Mouse (Mus musculus) adrenal gland, postnatal 36 days (tissue): Measurements from ENCODE around the gene Ccdc13. TPM values are rescaled to one million over a fixed set of nuclear protein-coding genes. Genes with fewer than 3 reads are reported as not detected.
A peak's percentile ranks its signal among the peaks of the same experiment; 100 is the strongest.

Experiments
- DNase-seq, 2 experiments: peaks; one replicate each; pipeline ENCODE4 v3.0.0; 2021; ENCODE audit warnings: mixed read lengths in 1 of 2
- long read RNA-seq, 2 experiments: library from polyadenylated mRNA; stranded (forward); transcript quantifications; one replicate each; pipeline ENCODE4 v2.0.0; 2021; ENCODE audit warnings: borderline sequencing depth in 2 of 2
- total RNA-seq, 2 experiments: library from RNA; stranded (reverse); gene quantifications; 2 replicates each; pipeline ENCODE4 v1.2.3; 2021

The Ccdc13 gene
- 1 to 10 TPM; 1.0 to 1.1 TPM for total RNA-seq
- long read RNA-seq, experiment 1, partial matches to known transcripts, result 0 of 1 reads
- long read RNA-seq, experiment 1, other reads (novel, unspliced or antisense), result 0 of 1 reads
- long read RNA-seq, experiment 2, partial matches to known transcripts, result 0 of 1 reads
- long read RNA-seq, experiment 2, other reads (novel, unspliced or antisense), result 1 of 1 reads

DNA sequence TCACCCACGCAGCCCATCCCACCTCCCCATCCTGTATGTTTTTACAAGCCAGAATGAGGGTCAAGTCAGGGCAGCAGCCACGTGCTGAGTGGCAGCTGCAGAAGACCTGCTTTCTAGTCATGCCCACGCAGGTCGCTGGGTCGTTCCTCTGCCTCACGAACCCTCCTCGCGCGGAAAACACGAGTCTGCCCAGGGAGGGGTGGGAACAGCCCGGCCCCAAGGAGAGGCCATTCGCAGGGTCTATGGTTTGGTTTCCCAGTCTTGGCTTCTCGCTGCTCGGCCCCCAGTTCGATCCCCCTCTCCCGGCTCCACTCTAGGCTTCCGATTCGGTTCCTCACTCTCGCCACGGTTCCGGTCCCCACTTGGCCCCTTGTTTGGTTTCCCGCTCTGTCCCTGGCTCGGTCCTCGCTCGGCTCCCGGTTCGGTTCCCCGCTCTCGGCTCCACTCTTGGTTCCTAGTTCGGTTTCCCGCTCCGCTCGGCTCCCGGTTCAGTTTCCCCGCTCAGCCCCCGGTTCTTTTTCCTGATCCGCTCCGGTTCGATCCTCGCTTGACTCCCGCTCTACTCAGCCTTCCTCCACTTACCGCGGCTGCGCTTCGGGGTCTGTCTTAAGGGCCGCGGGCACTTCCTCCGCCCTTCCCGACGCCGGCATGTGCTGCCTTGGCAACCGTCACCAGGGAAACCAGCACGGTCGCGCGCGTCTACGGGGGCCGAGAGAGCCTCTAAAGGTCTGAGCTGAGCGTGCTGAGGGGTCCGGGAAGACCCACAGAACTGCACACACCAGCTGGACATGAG is at the start of gene Ccdc13:
Gene Ccdc13 (minus strand): TSS at position 633 of the 793 bp plus-strand sequence.
- peak; percentile 88 to 91 for DNase-seq

DNA sequence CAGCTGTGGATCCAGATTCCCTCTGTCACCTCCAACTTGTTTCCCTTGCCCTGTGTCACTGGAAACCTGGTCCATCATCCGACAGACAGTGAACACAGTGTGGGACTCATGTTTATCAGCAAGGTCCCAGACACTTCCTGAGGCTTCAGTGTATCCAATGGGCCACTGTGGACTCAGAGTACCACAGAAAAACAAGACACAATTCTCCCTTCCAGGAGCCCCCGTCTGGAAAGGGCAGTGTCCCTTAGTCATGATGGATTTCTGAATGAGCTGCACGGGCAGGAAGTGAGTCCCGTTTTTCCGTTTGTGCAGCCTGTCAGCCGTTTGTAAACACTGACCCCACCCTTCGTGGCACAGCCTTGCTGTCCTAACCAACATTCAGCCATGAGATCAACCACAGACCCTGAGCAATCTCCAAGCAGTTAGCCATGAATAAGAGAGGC is 42.8 kb upstream of the Ccdc13 start:
- DNase-seq, result peak; percentile 33

DNA sequence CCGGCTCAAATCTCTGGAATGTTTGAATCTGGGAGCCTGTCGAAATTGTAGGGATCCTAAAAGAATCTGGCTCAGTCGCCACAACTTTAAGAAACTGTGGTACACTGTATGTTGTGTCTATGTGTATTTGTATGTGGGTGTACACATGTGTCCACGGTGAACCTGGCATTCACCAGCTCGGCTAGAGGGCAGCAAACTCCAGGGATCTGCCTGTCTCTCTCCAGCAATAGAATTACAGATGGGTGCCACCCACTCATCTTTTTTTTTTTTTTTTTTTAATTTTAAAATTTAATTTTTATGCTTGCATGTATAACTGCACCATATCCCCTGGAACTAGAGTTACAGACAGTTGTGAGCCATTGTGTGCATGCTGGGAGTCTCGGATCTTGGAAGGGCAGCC is 42.0 kb upstream of the Ccdc13 start:
- peak; percentile 36 to 64 for DNase-seq

DNA sequence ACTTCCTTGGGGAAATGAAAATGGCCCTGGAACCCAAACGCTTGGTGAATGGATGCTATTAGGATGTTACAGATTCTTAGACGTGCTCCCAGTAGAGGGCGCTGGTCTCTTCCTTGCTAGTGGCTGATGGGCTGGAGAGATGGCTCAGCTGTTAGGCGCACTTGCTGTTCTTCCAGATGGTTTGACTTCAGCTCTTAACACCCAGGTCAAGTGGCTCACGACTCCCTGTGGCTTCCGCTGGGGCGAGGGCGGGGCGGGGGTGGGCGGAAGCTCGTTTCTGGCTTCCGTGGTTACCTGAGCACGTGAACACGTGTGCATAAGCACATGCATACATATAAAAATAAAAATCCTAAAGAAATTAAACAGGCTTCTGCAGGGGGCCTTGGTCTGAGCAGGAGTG is 41.6 kb upstream of the Ccdc13 start:
- peak; percentile 83 to 89 for DNase-seq

DNA sequence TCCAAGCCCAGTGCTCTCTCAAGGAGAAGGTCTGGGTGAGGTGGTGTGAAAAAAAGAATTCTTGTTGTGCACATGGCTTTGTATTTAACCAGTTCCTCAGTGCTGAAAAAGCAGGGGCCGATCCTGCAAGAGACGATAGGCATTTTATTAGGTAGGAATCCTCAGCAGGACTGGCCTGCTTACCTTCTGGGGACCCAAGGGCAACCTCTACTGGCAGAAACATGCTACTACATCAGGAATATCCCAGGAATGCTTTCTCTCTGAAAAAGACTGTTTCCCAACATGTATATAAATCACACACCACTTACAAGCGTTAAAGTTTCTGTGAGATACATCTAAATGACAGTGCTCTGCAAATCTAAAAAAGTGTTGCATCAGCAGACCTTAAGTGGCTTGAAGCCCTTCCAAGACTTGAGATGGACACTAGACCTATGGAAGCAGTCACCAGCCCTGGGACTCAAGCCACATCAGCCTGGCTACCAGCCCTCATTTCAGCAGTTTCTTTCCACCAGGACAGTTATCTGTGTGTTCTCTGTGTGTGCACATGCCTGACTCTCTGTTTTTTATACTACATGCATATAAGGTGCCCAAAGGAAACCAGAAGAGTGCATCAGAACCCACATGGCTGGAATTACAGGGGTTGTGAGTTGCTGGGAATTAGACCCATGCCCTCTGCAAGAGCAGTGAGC is 37.9 kb upstream of the Ccdc13 start:
- DNase-seq, result peak; percentile 48 to 73

DNA sequence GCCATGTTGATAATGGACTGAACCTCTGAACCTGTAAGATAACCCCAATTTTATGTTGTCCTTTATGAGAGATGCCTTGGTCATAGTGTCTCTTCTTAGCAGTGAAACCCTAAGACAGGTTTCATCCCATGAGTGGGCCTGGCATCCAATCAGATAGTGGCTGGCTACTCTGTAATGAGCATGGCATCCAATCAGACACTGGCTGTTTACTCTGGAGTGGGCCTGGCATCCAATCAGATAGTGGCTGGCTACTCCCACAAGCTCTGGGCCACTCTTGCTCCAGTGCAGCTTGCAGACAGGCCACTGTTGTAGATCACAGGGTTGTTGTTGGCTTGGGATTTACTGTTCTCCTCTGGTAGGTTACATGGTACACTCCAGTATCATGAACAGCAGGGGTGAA is 34.3 kb upstream of the Ccdc13 start:
- no peak for DNase-seq

DNA sequence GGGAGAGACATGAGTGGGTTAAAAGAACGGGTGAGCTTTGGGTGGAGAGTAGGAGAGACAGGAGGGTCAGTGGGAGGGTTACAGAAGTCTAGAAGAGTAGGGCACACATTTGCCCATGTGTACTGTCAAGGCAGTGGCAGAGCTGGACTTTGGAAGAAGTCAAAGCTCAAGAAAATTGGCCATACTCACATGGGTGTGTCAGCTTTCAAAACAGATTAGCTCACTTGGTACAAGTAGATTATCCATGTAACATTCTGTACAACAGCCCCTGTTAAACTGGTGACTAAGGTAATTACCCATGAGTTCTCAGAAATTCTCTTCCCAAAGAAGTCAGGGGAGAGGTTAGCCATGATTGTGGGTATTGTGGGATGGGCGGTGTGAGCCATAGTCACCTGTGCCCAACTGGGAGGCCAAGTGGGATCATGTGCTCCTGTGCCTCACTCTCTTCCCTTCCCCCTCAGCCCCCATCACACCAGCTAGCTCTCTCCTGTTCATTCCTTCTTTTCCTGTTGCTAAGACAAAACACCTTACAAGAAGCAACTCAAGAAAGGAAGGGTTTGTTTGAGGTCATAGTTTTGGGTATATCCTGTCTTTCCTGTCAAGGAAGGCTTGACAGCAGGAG is 32.9 kb upstream of the Ccdc13 start:
- DNase-seq, result no peak

DNA sequence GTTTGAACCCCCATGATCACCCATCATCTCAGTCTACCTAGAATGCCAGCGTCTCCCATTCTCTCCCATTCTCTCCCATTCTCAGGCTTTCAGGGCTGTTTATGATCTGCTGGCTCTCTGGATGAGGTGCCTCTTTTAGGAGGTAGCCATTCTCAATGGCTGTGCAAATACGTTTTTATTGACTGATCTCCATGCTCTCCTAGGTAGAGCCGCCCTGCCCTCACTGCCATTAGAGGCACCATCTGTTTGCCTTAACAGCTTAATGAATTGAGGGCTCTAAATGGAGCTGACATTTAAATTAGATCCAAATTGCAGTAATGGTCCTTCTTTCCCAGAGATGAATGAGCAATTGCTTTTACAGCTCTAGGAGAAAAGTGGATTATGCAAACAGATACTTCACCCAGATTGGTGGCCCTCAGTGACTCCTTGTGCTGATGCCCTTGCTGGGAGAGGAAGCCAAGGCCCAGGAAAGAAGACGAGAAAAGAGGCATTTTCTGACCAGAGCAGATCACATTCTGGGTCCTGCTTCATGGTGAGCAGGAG is 30.8 kb upstream of the Ccdc13 start:
- no peak for DNase-seq

DNA sequence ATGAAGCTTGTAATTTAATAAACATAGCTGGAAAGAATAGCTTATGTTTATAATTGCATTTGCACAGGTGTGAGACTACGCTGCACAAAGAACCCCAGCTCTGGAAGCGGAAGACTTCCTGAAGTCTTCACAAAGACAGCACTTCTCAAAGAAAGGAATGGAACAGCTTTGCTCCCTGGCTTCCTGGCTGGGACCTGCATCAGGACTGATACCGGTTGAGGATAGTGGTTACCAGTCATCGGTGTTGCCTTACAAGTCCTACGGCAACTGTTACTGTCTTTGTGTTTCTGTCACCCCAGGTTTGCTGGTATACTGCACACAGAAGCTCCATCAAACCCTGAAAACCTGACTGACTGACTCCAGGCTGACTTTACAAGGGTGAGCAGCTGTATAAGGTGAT is 30.2 kb upstream of the Ccdc13 start:
- DNase-seq, result no peak

DNA sequence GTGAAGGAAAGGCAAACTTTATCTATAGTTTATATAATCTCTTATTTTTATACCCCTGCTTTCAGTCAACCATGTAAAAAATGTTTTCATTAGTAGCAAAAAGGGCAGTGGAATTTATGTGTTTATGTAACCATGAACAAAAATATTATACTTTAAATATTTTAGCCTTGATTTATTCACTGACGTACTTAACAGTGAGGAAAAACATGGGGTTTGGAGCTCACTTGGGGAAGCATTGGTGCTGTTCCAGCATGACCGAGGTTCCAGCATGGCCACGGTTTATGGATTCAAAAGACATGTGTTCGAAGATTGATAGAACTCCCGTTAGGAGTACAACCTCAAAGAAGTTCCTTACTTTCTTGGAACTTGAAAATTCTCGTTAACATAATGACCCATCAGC is 29.0 kb upstream of the Ccdc13 start:
- DNase-seq, result no peak

DNA sequence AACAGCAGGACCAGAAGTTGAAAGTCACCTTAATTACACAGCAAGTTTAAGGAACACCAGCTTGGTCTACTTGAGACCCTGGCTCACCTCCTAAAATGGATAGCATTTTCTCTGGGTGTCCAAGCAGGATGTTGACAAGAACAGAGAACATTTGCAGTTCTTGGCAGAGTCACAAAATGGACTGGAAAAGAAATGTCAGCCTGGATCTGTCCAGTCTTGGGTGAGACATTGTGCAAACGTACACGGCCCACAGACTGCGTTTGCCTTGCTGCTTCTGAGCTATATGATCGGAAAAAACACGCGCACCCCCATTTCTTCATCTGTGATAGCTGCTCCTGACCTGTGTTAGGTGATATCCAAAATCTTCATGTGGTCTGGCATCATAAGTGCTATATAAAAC is 28.4 kb upstream of the Ccdc13 start:
- DNase-seq, result no peak

DNA sequence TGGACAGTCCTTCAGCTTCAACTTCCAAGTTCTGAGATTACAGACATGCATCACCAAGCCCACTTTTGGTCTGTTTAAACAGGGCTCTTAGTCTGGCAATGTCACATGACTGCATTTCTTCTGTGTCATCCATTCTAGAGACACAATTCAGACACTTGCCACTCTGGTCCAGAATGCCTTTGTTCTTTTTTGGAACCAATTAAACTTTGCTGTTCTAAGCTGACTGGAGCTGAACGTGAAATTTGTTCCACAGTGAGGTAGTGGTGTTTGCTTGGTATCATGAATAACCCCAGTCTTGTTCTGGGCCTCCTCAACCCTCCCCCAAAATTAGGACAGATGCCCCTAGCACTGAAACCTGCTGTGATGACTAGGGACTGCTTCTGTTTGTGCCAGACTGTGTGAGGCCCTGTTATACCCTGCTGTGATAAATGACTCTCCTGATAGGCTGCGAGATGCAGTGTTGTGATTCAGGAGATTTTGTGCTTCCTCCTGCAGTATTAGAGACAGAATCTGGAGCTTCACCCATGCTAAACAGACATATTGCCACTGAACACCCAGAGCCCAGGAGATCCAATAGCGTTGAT is 26.3 kb upstream of the Ccdc13 start:
- DNase-seq, result no peak

DNA sequence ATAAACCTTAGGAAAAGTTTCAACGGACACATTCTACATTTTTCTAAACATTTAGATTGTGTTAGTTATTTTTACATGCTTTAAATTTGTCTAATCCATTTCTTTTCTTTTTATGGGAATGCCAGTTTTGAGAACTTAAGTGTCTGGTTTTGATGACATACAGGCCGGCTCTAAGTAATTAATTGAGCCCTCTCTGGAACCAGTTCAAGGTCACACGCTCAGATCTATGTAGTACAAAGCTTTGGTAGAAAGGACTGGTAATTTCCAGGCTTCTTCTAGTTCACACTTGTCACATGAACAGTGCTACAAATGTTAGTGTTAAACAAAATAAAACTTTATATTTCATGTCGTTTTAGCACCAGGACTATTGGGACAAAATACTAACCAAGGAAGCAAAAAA is 25.6 kb upstream of the Ccdc13 start:
- peak in 1 of 2 experiments; percentile 47 for DNase-seq

DNA sequence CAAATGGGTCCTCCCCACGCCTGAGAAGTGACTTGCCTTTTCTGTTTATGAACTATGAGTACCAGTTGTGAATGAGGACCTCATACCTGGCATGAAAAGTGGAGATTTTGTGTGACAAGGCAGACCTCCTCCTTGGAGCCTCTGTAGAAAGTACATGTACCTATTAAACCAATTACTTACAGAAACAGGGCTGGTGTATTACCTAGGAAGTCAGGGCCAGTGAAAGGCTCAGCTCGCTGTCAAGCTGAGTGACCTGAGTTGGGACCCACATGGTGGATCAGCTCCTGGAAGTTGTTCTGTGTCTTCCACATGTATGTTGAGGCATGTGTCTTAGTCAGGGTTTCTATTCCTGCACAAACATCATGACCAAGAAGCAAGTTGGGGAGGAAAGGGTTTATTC is 21.7 kb upstream of the Ccdc13 start:
- no peak for DNase-seq

DNA sequence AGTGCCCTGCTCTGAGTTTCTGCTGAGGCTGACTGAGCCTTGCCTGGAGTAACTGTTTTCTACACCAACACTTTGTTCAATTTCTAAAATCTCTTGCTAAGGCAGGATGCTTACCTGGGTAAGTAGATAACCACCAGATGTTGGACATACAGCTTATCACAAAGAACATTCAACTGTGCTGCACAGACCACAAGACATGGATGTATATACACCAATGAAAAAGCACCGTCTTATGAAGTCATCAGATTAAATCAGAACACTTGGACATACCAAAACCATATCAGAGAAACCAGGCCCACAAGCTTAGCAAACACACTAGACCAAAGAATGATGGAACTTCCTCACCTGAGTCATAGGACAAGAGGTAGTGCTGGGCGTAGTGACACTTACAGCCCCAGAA is 20.1 kb upstream of the Ccdc13 start:
- DNase-seq, result no peak

DNA sequence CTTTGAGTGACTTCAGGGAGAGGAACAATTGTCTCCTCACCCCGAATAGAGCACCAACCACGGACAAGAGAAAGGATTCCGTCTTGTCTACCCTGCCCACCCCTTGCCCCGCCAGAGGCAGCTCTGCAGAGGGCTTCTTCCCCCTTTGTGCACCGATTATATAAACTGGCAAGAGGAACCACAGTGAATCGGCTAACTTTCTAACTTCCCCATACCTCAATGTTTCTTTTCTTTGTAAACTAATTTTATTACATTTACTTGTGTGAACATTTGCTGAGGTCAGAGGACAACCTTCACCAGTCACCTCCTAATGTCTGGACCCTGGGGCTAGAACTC is 18.9 kb upstream of the Ccdc13 start, which contains the start of gene Higd1a:
Gene Higd1a (minus strand): TSS at position 210 of the 336 bp plus-strand sequence.
- DNase-seq, result no peak

DNA sequence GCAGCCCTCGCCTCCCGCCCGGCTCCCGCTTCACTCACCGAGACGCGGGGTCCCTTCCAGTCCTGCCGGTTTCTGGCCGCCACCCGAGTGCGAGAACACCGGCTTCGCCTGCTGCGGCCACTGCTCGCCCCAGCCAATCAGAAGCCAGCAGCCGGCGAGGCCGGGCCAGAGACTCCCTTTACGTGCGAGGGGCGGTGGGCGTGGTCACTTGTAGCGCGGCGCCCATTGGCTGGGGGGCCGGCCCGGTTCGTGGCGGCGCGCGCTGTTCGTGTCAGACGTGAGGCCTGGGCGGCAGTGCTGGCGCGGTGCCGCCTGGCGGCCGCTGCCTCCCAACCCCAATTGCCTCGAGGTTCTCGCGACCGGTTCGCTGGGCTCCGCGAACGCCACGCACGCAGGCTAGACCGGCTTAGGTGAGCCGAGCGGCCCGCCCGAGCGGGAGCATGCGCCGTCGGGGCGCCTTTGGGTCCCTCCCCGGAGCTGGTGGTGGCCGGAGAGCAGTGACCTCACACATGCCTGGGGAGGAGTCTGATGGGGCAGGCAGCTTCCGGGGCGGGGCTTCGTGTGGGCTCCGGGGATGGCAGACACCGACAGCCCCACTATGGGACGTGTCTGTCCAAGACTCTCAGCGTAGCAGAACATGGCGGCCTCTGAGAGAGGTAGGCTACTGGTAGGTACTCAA is 18.4 kb upstream of the Ccdc13 start:
- peak; percentile 100 for DNase-seq

DNA sequence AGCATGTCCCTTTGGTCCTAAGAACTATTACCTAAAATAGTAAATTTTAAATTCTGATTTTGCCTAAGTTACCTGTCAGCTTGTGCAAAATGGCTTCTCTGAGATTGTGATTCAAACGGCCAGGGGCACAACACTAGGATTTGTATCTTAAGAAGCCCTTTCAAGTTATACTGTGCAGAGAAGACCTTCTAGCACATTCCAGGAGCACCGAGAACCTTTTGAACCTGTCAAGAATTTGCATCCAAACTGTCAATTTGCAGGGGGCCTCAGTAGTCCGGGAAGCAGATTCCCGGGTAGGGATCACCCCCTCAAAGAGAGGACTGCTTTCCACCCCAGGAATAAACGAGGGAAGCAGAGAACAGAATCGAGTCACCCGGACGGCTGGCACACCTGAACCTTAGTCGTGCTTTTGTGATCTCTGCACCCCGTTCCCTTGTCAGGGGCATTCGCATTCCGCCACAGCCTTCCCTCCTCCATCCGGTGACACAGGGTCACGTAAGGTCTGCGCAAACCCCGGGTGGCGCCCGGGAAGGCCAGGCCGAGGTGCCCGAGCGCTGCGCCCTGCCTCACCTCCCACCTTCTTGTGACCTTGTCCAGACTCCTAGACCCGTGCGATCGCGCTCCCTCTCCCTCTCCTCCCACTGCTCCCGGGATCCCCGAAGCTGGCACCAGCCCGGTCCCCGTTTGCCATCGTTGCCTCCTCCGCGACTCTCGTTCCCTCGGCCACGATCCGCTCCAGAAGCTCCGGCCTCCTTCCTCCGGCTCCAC is 17.6 kb upstream of the Ccdc13 start:
- DNase-seq, result peak; percentile 67 to 71

DNA sequence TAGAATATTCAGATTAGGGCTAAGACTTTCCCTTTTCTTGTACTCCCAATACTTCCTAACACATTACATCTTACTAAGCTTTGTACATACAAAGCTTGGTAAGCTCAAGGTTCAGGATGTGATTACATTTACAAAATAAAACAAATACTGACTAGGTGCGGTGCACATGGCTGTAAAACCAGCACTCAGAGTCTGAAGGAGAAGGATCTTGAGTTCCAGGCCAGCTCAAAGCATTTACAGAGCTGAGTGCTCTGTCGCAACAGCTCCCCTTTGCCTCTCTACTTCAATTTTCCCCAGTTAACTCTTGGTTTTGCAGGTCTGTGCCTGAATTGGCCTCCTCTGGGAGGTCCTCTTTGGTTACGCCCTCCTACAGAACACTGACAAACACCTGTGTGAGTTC is 15.0 kb upstream of the Ccdc13 start:
- DNase-seq, result no peak

DNA sequence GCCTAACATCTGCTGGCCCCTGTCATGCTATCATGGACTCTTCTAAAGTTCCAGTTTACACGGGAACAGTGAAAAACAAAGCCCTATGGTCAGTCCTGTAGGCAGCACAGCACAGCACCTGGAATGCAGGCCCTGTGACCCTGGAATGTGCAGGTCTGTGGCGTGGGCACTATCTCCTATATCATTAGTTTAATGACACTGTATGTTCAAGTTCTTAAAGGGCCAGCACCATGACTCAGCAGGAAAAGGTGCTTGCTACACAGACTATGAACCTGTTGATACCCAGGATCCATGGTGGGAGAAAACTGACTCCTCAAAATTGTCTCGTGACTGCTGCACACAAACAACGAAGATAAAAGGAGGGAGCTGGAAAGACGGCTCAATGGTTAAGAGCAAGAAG is 8.6 kb upstream of the Ccdc13 start:
- no peak for DNase-seq

DNA sequence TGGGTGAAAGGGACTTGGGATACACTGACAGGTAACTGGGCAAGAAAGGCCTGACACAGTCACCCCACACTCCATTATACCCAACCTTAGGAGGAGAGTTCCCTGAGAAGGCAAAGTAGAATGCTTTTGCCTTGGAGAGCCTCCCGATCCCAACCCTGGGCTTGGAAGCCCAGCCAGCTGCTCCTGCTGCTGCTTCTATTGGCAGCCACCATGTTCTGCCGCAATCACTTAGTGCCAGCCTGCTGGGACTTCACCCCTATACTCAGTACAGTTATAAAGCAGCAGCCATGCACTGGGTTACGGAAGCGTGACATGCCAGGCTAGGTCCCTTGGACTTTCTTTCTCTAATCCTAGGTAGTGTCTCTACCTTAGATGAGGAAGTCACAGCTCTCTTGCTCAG is 7.9 kb upstream of the Ccdc13 start:
- DNase-seq, result no peak
